Mouse (Mus musculus) heart, adult 2 months (tissue): ENCODE data around the gene Ces1e.

ENCODE experiments used
- CTCF ChIP-seq: fragments of 200-600 bp; IDR thresholded peaks from 2 replicates; pipeline ENCODE4 v1.8.1; 2022; ENCODE audit warnings: antibody characterized with exemption, mild to moderate bottlenecking, moderate library complexity
- EP300 ChIP-seq: fragments of 200-500 bp; IDR thresholded peaks from 2 replicates; pipeline ENCODE4 v1.6.1; 2011; ENCODE audit warnings: low read depth, low read length, control low read depth; ENCODE audit not compliant: insufficient read depth
- POLR2A ChIP-seq: fragments of 200-500 bp; IDR thresholded peaks from 2 replicates; pipeline ENCODE4 v1.6.1; 2011; ENCODE audit warnings: mild to moderate bottlenecking, low read depth, low read length, control low read depth; ENCODE audit not compliant: insufficient read depth

GRCm38 (mm10) chr8:93239884-93240283 is 10.5 kb upstream of the Ces1e start:
- TF ChIP-seq CTCF (no peak), POLR2A (no peak), EP300 (no peak)
